Mouse (Mus musculus) E14TG2a.4 (cell line): ENCODE measurements at regions not wholly inside any gene's neighbourhood (a gene's known extent, or its start where the extent isn't known, plus 50 kb on each side); places are given as distances from the start of the nearest gene placed in this dataset.

Source experiments
- CTCF ChIP-seq: conservative IDR thresholded peaks from 2 replicates; pipeline ENCODE4 v1.5.1; 2014; ENCODE audit warnings: low read length
- NANOG ChIP-seq: IDR thresholded peaks from 2 replicates; pipeline ENCODE4 v1.6.1; 2014; ENCODE audit warnings: borderline replicate concordance, low read length, mixed read lengths
- POU5F1 ChIP-seq: IDR thresholded peaks from 2 replicates; pipeline ENCODE4 v1.6.1; 2014; ENCODE audit warnings: low read length, borderline replicate concordance

DNA sequence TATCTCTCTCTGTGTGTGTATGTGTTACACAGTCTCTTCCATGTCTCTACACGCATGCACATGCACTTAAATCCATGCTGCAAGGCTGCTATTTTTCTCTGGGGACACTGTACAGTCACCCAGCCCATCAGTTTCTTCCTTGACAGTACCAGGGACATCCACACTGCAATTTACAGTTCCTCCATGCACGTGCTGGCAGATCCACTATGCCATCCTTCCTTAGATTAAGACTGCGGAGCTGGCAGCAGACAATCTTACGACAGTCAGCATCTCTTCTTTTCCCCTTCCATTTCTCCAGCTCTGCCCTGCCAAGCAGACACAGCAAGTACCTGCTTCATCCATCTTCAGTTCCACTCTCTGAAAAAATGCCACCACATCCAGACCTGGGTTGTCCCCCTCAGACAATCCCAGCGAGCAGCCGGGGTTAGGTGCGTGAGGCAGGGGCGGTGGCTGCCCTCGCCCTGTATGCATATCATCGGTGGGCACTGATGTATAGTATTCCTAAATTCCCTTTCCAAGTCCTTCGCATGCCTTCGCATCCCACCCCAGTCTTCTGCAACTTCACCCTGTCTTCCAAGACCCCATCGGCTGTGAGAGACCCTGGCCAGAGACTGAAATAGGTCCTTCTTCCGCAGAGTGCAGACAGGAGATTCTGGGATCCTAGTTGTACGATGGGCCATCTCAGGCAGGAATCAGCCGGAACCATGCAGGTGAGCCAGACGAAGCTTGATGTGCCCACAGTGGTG lies 161.8 kb downstream of the Gm11361 start:
- TF ChIP-seq CTCF: no peak
- no peak for TF ChIP-seq POU5F1
- TF ChIP-seq NANOG: no peak
